Mouse (Mus musculus): ENCODE data around the gene Aicda. TPM values are rescaled to one million over a fixed set of nuclear protein-coding genes. Genes with fewer than 3 reads are reported as not detected.
A peak's percentile ranks its signal among the peaks of the same experiment; 100 is the strongest.

Gene Aicda
- polyA plus RNA-seq, 1 experiment from 2014 or later, result 0.12 TPM

DNA sequence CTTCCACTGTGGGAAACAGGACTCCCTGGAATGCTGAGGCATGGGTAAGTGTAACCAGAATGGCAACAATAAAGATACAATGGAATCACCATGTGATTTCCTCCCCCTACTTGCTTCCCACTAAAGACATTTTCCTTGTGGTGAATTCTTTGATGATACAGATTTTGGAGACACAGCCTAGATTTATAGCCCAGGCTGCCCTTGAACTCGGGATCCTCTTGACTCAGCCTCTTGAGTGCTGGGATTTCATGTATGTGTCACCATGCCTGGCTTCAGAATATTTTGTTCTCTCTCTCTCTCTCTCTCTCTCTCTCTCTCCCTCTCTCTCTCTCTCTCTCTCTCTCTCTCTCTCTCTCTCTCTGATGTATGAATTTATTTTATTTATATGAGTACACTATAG, 25.5 kb downstream of the Aicda start:
- no peak overlapping the region for H3K27ac ChIP-seq (ENCODE audit: low read depth)
- H3K9me3 ChIP-seq (ENCODE audit: control insufficient read depth, low read length), result no peaks in the 10 kb centered on the region
- H3K36me3 ChIP-seq (ENCODE audit: control insufficient read depth, insufficient read depth, low read length), result no peaks in the 10 kb centered on the region
- H3K4me3 ChIP-seq (ENCODE audit: low read depth, low read length), result no peak overlapping the region
- H3K4me2 ChIP-seq (ENCODE audit: low read length), result no peak overlapping the region
- ATAC-seq (replicated peaks; ENCODE audit: low FRiP score, low TSS enrichment, low read depth), result no peak
- no peak for DNase-seq (ENCODE audit: low spot score)
- WGBS, result 90% methylated on average over 1 of the region's 1 CpGs
- H3K27me3 ChIP-seq (replicated peaks; ENCODE audit: control insufficient read depth, insufficient read depth, low read length), result no peaks in the 10 kb centered on the region
- no peaks in the 10 kb centered on the region for H3K4me1 ChIP-seq (replicated peaks; ENCODE audit: control insufficient read depth, insufficient read depth, low read length)
- no peak overlapping the region for H3K9ac ChIP-seq (ENCODE audit: low read length)

DNA sequence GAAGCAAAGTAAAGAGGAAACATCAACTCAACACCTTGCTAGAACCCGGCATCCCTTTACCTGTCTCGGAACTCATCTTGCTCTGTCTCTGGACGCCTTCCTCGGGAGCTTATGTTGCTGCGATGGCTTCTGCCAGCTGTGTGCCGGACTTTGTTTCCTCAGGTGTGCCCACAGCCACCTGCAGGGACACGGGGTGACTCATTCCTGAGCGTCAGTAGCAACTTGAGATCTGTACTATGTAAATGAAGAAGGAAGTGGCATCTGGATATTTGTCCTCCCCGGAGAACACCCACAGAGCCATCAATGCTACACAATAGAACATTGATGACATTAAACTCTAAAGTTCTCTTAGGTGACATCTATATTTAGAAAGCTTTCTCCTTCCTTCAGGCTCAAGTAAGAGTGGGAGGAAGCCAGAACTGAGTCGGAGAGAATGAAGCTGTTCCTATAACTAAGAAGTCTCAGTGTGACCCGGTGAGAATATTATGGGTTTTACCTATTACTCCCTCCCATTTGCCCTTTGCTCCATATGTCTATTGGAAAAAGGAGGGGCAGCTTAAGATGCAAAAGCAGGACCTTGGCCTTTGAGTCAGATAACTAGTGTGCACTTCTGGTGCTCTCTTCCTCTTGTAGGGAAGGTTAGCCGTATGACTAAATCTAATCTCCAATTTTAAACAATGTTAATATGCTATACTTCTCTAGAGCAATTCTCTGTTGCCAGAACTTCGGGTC, 37.6 kb downstream of the Aicda start:
- ATAC-seq (replicated peaks; ENCODE audit: low FRiP score, low TSS enrichment, low read depth), result peak; percentile 83
- Histone ChIP-seq H3K27me3 (replicated peaks; ENCODE audit: control insufficient read depth, insufficient read depth, low read length) (no peaks in the 10 kb centered on the region), H3K4me1 (replicated peaks; ENCODE audit: control insufficient read depth, insufficient read depth, low read length) (no peaks in the 10 kb centered on the region), H3K4me3 (ENCODE audit: low read depth, low read length) (no peak overlapping the region), H3K36me3 (ENCODE audit: control insufficient read depth, insufficient read depth, low read length) (no peaks in the 10 kb centered on the region), H3K27ac (ENCODE audit: low read depth) (no peak overlapping the region), H3K4me2 (ENCODE audit: low read length) (no peak overlapping the region), H3K9me3 (ENCODE audit: control insufficient read depth, low read length) (no peaks in the 10 kb centered on the region), H3K9ac (ENCODE audit: low read length) (no peak overlapping the region)
- no peak for DNase-seq (ENCODE audit: low spot score)
- WGBS, result 80% methylated on average over 13 of the region's 13 CpGs

DNA sequence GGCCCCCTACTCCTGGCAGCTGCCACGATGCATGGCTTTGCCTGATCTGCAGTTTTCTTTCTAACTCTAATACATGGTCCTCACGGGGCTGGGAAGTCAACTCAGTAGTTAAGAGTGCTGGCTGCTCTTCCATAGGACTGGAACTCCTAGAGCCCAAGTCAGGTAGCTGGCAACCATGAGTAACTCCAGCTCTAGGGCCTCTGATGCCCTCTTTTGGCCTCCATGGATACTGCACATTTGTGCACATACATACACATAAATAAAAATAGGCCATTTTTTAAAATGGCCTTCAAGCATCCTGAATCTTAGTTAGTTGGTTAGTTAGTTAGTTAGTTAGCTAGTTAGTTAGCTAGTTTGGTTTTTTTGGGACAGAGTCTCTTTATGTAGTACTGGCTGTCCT, 39.3 kb downstream of the Aicda start:
- Histone ChIP-seq H3K4me2 (ENCODE audit: low read length) (no peak overlapping the region), H3K4me3 (ENCODE audit: low read depth, low read length) (no peak overlapping the region), H3K36me3 (ENCODE audit: control insufficient read depth, insufficient read depth, low read length) (no peaks in the 10 kb centered on the region), H3K9me3 (ENCODE audit: control insufficient read depth, low read length) (no peaks in the 10 kb centered on the region), H3K9ac (ENCODE audit: low read length) (no peak overlapping the region), H3K4me1 (replicated peaks; ENCODE audit: control insufficient read depth, insufficient read depth, low read length) (no peaks in the 10 kb centered on the region), H3K27ac (ENCODE audit: low read depth) (no peak overlapping the region), H3K27me3 (replicated peaks; ENCODE audit: control insufficient read depth, insufficient read depth, low read length) (no peaks in the 10 kb centered on the region)
- 85% methylated on average over 2 of the region's 2 CpGs for WGBS
- DNase-seq (ENCODE audit: low spot score) (no peak), ATAC-seq (replicated peaks; ENCODE audit: low FRiP score, low TSS enrichment, low read depth) (no peak)

DNA sequence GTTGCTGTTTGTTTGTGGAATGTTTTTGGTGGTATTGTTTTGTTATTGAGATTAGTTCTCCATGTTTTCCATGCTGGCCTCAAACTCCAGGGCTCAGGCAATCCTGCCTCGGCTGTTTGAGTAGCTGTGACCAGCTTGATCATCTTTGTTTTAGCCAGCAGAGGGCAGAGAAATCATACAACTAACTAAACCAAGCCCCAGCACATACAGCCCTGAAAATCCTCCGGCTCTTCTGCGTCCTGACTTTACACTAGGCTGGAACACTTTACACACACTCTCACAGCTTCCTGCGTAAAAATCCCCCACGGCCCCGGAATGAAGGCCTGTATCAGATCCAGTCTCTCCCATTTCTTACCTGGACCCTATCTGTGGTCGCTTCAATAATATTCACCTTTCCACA, 42.0 kb downstream of the Aicda start:
- WGBS, result 28% methylated on average over 7 of the region's 7 CpGs
- Histone ChIP-seq H3K27ac (ENCODE audit: low read depth) (no peak overlapping the region), H3K9me3 (ENCODE audit: control insufficient read depth, low read length) (no peaks in the 10 kb centered on the region), H3K27me3 (replicated peaks; ENCODE audit: control insufficient read depth, insufficient read depth, low read length) (no peaks in the 10 kb centered on the region), H3K4me1 (replicated peaks; ENCODE audit: control insufficient read depth, insufficient read depth, low read length) (no peaks in the 10 kb centered on the region), H3K4me3 (ENCODE audit: low read depth, low read length) (no peak overlapping the region), H3K36me3 (ENCODE audit: control insufficient read depth, insufficient read depth, low read length) (no peaks in the 10 kb centered on the region), H3K4me2 (ENCODE audit: low read length) (no peak overlapping the region), H3K9ac (ENCODE audit: low read length) (no peak overlapping the region)
- ATAC-seq (replicated peaks; ENCODE audit: low FRiP score, low TSS enrichment, low read depth), result no peak
- DNase-seq (ENCODE audit: low spot score), result no peak

DNA sequence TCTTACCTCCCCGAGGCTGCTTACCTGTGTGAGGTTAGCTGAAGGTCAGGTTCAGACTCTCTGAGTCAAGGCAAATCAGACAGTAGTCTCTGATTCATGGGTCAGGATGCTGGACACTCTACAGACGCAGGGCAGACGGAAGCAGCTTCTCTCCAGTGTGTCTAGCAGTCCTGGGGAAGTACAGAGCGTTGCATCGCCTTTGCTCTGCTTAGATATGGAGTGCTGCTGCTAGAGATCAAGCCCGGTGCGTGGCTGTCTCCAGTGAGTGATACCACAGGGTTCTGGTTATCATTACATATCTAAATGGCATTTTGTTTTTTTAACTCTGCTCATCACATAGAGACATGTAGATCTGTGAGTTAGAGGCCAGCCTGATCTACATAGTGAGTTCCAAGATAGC, 43.0 kb downstream of the Aicda start:
- Histone ChIP-seq H3K36me3 (ENCODE audit: control insufficient read depth, insufficient read depth, low read length) (no peaks in the 10 kb centered on the region), H3K4me3 (ENCODE audit: low read depth, low read length) (no peak overlapping the region), H3K4me1 (replicated peaks; ENCODE audit: control insufficient read depth, insufficient read depth, low read length) (no peaks in the 10 kb centered on the region), H3K4me2 (ENCODE audit: low read length) (no peak overlapping the region), H3K27ac (ENCODE audit: low read depth) (no peak overlapping the region), H3K9me3 (ENCODE audit: control insufficient read depth, low read length) (no peaks in the 10 kb centered on the region), H3K9ac (ENCODE audit: low read length) (no peak overlapping the region), H3K27me3 (replicated peaks; ENCODE audit: control insufficient read depth, insufficient read depth, low read length) (no peaks in the 10 kb centered on the region)
- ATAC-seq (replicated peaks; ENCODE audit: low FRiP score, low TSS enrichment, low read depth), result no peak
- no peak for DNase-seq (ENCODE audit: low spot score)
- WGBS, result 52% methylated on average over 7 of the region's 7 CpGs

DNA sequence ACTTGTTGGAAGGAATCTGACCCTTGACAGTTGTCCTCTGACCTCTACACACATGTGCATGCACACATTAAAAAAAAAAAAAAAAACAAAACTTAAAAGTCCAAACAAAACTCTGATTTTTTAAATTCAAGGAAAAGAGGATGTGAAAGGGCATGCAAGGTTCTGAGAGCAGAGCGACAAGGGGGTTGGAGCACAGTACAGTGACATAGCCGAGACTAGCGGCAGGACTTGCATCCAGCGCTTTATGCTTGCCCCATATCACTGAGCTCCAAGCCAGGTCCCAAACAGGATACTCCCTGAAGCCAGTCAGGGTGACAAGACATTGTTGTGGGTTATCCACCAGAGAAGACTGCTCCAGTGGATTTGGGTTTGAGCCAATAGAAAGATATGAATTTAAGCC, 44.4 kb downstream of the Aicda start:
- no peak for ATAC-seq (replicated peaks; ENCODE audit: low FRiP score, low TSS enrichment, low read depth)
- H3K4me2 ChIP-seq (ENCODE audit: low read length), result no peak overlapping the region
- WGBS, result 94% methylated on average over 4 of the region's 4 CpGs
- H3K27ac ChIP-seq (ENCODE audit: low read depth), result no peak overlapping the region
- H3K4me3 ChIP-seq (ENCODE audit: low read depth, low read length), result no peak overlapping the region
- no peaks in the 10 kb centered on the region for H3K36me3 ChIP-seq (ENCODE audit: control insufficient read depth, insufficient read depth, low read length)
- no peak for DNase-seq (ENCODE audit: low spot score)
- no peaks in the 10 kb centered on the region for H3K4me1 ChIP-seq (replicated peaks; ENCODE audit: control insufficient read depth, insufficient read depth, low read length)
- no peaks in the 10 kb centered on the region for H3K9me3 ChIP-seq (ENCODE audit: control insufficient read depth, low read length)
- H3K9ac ChIP-seq (ENCODE audit: low read length), result no peak overlapping the region
- H3K27me3 ChIP-seq (replicated peaks; ENCODE audit: control insufficient read depth, insufficient read depth, low read length), result no peaks in the 10 kb centered on the region

DNA sequence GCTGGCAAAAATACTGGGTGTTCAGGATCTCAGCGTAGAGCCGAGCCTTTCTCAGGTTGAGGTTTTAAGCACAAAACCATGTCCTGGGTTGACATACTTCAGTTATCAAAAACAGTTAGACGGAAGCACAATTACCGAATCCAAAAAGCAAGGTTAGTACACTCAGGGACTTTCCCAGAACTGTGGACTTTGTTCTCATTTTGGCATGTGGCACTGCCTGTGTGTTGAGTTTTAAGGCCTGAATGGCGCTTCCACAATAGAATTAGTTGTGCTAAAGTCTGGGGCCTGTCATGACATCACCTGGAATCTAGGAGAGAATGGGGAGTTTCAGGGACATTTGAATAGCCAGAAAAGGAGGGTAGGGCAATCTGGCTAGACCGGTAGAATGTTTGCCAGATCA, 44.8 kb downstream of the Aicda start:
- Histone ChIP-seq H3K9ac (ENCODE audit: low read length) (no peak overlapping the region), H3K36me3 (ENCODE audit: control insufficient read depth, insufficient read depth, low read length) (no peaks in the 10 kb centered on the region), H3K4me1 (replicated peaks; ENCODE audit: control insufficient read depth, insufficient read depth, low read length) (no peaks in the 10 kb centered on the region), H3K9me3 (ENCODE audit: control insufficient read depth, low read length) (no peaks in the 10 kb centered on the region), H3K4me2 (ENCODE audit: low read length) (no peak overlapping the region), H3K4me3 (ENCODE audit: low read depth, low read length) (no peak overlapping the region), H3K27me3 (replicated peaks; ENCODE audit: control insufficient read depth, insufficient read depth, low read length) (no peaks in the 10 kb centered on the region), H3K27ac (ENCODE audit: low read depth) (no peak overlapping the region)
- no peak for DNase-seq (ENCODE audit: low spot score)
- ATAC-seq (replicated peaks; ENCODE audit: low FRiP score, low TSS enrichment, low read depth), result no peak
- 87% methylated on average over 6 of the region's 6 CpGs for WGBS

DNA sequence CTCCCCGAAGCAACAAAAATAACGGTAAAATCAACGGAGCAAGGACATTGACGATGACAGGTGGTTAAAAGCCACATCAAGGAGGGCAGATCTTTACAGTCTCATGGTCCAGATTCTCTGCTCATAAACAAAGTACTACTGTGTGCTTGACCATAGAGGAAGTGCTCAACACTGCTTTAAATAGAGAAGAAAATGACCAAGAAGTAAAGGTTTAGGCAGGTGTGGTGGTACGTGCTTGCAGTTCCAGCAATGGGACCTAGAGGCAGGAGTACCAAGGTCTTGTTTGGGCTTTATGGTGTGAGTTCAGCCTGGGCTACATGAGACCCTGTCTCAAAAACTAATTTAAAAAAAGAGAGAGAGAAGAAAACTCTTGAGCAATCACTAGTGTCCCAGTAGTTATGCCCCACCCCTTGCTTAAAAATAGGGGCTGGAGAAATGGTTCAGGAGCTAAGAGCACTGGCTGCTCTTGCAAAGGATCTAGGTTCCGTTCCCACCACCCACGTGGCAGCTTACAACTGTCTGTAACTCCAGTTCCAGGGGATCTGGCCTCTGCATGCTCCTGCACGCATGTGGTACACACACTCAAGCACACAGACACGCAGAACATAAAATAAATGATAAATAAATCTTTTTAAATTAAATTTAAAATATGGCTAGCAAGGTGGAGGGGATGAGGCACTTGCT, 45.6 kb downstream of the Aicda start:
- H3K4me1 ChIP-seq (replicated peaks; ENCODE audit: control insufficient read depth, insufficient read depth, low read length), result no peaks in the 10 kb centered on the region
- H3K36me3 ChIP-seq (ENCODE audit: control insufficient read depth, insufficient read depth, low read length), result no peaks in the 10 kb centered on the region
- 85% methylated on average over 9 of the region's 9 CpGs for WGBS
- H3K4me3 ChIP-seq (ENCODE audit: low read depth, low read length), result no peak overlapping the region
- no peak overlapping the region for H3K27ac ChIP-seq (ENCODE audit: low read depth)
- no peak for DNase-seq (ENCODE audit: low spot score)
- no peaks in the 10 kb centered on the region for H3K9me3 ChIP-seq (ENCODE audit: control insufficient read depth, low read length)
- H3K9ac ChIP-seq (ENCODE audit: low read length), result no peak overlapping the region
- no peaks in the 10 kb centered on the region for H3K27me3 ChIP-seq (replicated peaks; ENCODE audit: control insufficient read depth, insufficient read depth, low read length)
- no peak for ATAC-seq (replicated peaks; ENCODE audit: low FRiP score, low TSS enrichment, low read depth)
- no peak overlapping the region for H3K4me2 ChIP-seq (ENCODE audit: low read length)

Data from intestine, embryonic 14.5 days (tissue).